Comparison of ENCODE assay signal across 21 mouse cellular contexts in genomic region chr10:108389178-108389926, GRCm38 (mm10). TPM values are rescaled to one million over a fixed set of nuclear protein-coding genes. Genes with fewer than 3 reads are reported as not detected.
DNase-seq lines count a peak whose midpoint lies in the region; ATAC-seq lines count a peak whose summit lies in the region.
"Had no signal": no experiment of that assay in that cellular context is flagged by ENCODE, and none has a peak within 500 bp of the region (broad histone marks: within the 10 kb centered on the region; RNA-seq: fewer than 3 reads in every experiment).

No protein-coding gene starts in this region.

- H3K27ac ChIP-seq in kidney, embryonic 16.5 days (ENCODE audit: low read length) = peak overlapping the region; percentile 63; the same call in 1 of the 2 replicates
- peak overlapping the region; percentile 3; the same call in 1 of the 2 replicates for H3K27ac ChIP-seq in midbrain, embryonic 10.5 days (replicated peaks)
- H3K27ac ChIP-seq in midbrain, embryonic 13.5 days = no peak overlapping the region
- H3K27ac ChIP-seq: limb, embryonic 13.5 days; liver, embryonic 14.5 days; midbrain, embryonic 12.5 days had no signal

- H3K9ac ChIP-seq in kidney, embryonic 16.5 days (replicated peaks; ENCODE audit: low read length) = no peak overlapping the region
- no peak overlapping the region for H3K9ac ChIP-seq in midbrain, embryonic 13.5 days (replicated peaks)
- H3K9ac ChIP-seq: forebrain, postnatal 0 days; limb, embryonic 13.5 days; liver, embryonic 14.5 days; midbrain, embryonic 12.5 days had no signal

- DNase-seq in embryo, embryonic 10 days (ENCODE audit: low spot score) = peak; percentile 42
- no peak for DNase-seq in embryo, embryonic 9.5 days (ENCODE audit: extremely low spot score)
- DNase-seq in kidney, adult 18-20 months = no peak
- DNase-seq in midbrain, embryonic 10.5 days (ENCODE audit: low spot score) = no peak
- peak; percentile 32 for DNase-seq in retina, embryonic 14.5 days (ENCODE audit: low spot score)
- DNase-seq in heart, adult 18-20 months = no peak
- DNase-seq: adrenal gland, adult 8-10 months; cerebellum, adult 9-10 months; forebrain, postnatal 0 days; gastrocnemius, postnatal 36 days; right cerebral cortex, postnatal 4 days; thymus, postnatal 25 days had no signal

- WGBS in kidney, embryonic 16.5 days = 29% methylated on average over 5 of the region's 5 CpGs
- 44% methylated on average over 5 of the region's 5 CpGs for WGBS in midbrain, embryonic 10.5 days
- WGBS in midbrain, embryonic 13.5 days = 36% methylated on average over 5 of the region's 5 CpGs

- peaks cover 28% of the 10 kb centered on the region for H3K4me1 ChIP-seq in kidney, embryonic 16.5 days (ENCODE audit: insufficient read depth, low read length)
- H3K4me1 ChIP-seq in midbrain, embryonic 10.5 days = peaks cover 32% of the 10 kb centered on the region
- H3K4me1 ChIP-seq in midbrain, embryonic 13.5 days (replicated peaks) = peaks cover 19% of the 10 kb centered on the region

- H3K36me3 ChIP-seq in kidney, embryonic 16.5 days (ENCODE audit: insufficient read depth, low read length) = no peaks in the 10 kb centered on the region; the same call in 1 of the 2 replicates
- 0 out of 2 replicates have a peak, but pooled peaks cover 6% of the 10 kb centered on the region for H3K36me3 ChIP-seq in midbrain, embryonic 10.5 days
- H3K36me3 ChIP-seq in midbrain, embryonic 13.5 days = no peaks in the 10 kb centered on the region
- H3K36me3 ChIP-seq: limb, embryonic 13.5 days; midbrain, embryonic 12.5 days had no signal

- no peak for ATAC-seq in kidney, embryonic 16.5 days (ENCODE audit: low FRiP score, low TSS enrichment)
- ATAC-seq in midbrain, embryonic 13.5 days = no peak
- ATAC-seq: forebrain, postnatal 0 days; intestine, postnatal 0 days; Patski had no signal

- H3K4me3 ChIP-seq in kidney, embryonic 16.5 days (ENCODE audit: low read length) = no peak overlapping the region
- H3K4me3 ChIP-seq in midbrain, embryonic 10.5 days = no peak overlapping the region
- H3K4me3 ChIP-seq in midbrain, embryonic 13.5 days (replicated peaks) = no peak overlapping the region
- H3K4me3 ChIP-seq: limb, embryonic 13.5 days; midbrain, embryonic 12.5 days had no signal

- H3K4me2 ChIP-seq in kidney, embryonic 16.5 days (replicated peaks; ENCODE audit: low read depth, low read length) = no peak overlapping the region; the same call in 1 of the 2 replicates
- H3K4me2 ChIP-seq in midbrain, embryonic 13.5 days (replicated peaks) = no peak overlapping the region
- H3K4me2 ChIP-seq: heart, embryonic 11.5 days; limb, embryonic 13.5 days; midbrain, embryonic 12.5 days had no signal

- H3K27me3 ChIP-seq in kidney, embryonic 16.5 days (ENCODE audit: insufficient read depth, low read length) = no peaks in the 10 kb centered on the region
- no peaks in the 10 kb centered on the region for H3K27me3 ChIP-seq in midbrain, embryonic 10.5 days (ENCODE audit: low read depth, poor library complexity, severe bottlenecking)
- no peaks in the 10 kb centered on the region for H3K27me3 ChIP-seq in midbrain, embryonic 13.5 days
- H3K27me3 ChIP-seq: limb, embryonic 13.5 days; midbrain, embryonic 12.5 days; Patski had no signal

- no peaks in the 10 kb centered on the region for H3K9me3 ChIP-seq in kidney, embryonic 16.5 days (ENCODE audit: low read length)
- no peaks in the 10 kb centered on the region for H3K9me3 ChIP-seq in midbrain, embryonic 10.5 days (replicated peaks)
- no peaks in the 10 kb centered on the region for H3K9me3 ChIP-seq in midbrain, embryonic 13.5 days
- H3K9me3 ChIP-seq: limb, embryonic 13.5 days; midbrain, embryonic 12.5 days had no signal

RNA-seq across cellular contexts. Expression of gene Pawr, which starts 57.4 kb away (rescaled TPM):
- polyA plus RNA-seq in kidney, embryonic 16.5 days (2015; fragmentation: Nextera tagmentation; extraction: Ambion mirVana) = 13.4 and 13.6 TPM in 2 replicates
- polyA plus RNA-seq in midbrain, embryonic 10.5 days (2016; fragmentation: Nextera tagmentation; extraction: Ambion mirVana) = 9.6 and 12.6 TPM in 2 replicates
- polyA plus RNA-seq in midbrain, embryonic 13.5 days (2015; fragmentation: Nextera tagmentation; extraction: Ambion mirVana) = 2.6 and 4.0 TPM in 2 replicates
- 1 to 10 TPM; 4.4 to 4.8 TPM for total RNA-seq in heart, adult 18-20 months (2021)
- total RNA-seq: common myeloid progenitor, adult 5-6 weeks had no signal

Comparison
In these comparisons a context has a peak if more than half of its experiments do, and no peak if none do; other contexts are left out.
1. DNase-seq: peak in embryo, embryonic 10 days (single experiment) and retina, embryonic 14.5 days (single experiment); none in embryo, embryonic 9.5 days (single experiment), kidney, adult 18-20 months (single experiment), midbrain, embryonic 10.5 days (single experiment) and heart, adult 18-20 months (0 of 2).